Mouse (Mus musculus): ENCODE measurements at regions not wholly inside any gene's neighbourhood (a gene's known extent, or its start where the extent isn't known, plus 50 kb on each side); places are given as distances from the start of the nearest gene placed in this dataset.
A peak's percentile ranks its signal among the peaks of the same experiment; 100 is the strongest.

DNA sequence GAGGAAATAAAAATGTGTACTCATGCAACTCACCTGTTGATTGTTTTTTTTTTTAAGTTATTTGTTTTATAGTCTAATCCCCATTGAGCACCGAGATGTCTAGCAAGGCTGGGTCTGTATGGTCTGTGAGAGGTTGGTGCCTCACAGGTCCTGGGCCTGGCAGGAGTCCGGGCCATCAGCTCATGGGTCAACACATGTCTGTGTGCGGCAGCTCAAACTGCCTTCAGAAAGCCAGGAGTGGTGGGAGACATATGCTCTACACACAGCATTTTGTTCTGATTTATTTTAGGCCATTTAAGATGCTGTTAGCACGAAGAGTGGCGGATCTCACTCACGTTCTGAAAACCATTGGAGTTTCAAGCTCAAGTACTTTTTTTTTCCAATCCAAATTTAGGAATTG, 74.6 kb upstream of the Wnt7b start:
- DNase-seq (ENCODE audit: low spot score) (no peak), ATAC-seq (ENCODE audit: low FRiP score, low TSS enrichment) (no peak)
- Histone ChIP-seq H3K27me3 (ENCODE audit: control insufficient read depth, insufficient read depth, low read length) (no peaks in the 10 kb centered on the region), H3K9ac (ENCODE audit: low read length) (0 out of 2 replicates have a peak overlapping the region, but pooled peaks have one; percentile 38), H3K9me3 (ENCODE audit: control insufficient read depth, low read length) (no peaks in the 10 kb centered on the region), H3K4me1 (replicated peaks; ENCODE audit: control insufficient read depth, insufficient read depth) (peaks cover 6% of the 10 kb centered on the region; the same call in 1 of the 2 replicates), H3K4me2 (replicated peaks; ENCODE audit: low read depth) (no peak overlapping the region), H3K27ac (replicated peaks) (no peak overlapping the region), H3K36me3 (ENCODE audit: control insufficient read depth, insufficient read depth, low read length) (peaks cover 5% of the 10 kb centered on the region; the same call in 1 of the 2 replicates), H3K4me3 (ENCODE audit: low read depth, low read length) (no peak overlapping the region)
- no peak for TF ChIP-seq CTCF (IDR thresholded peaks at IDR 0.05; ENCODE audit: low read depth)
- no peak for TF ChIP-seq EP300 (optimal IDR thresholded peaks at IDR 0.05)
- 78% methylated on average over 6 of the region's 6 CpGs for WGBS

DNA sequence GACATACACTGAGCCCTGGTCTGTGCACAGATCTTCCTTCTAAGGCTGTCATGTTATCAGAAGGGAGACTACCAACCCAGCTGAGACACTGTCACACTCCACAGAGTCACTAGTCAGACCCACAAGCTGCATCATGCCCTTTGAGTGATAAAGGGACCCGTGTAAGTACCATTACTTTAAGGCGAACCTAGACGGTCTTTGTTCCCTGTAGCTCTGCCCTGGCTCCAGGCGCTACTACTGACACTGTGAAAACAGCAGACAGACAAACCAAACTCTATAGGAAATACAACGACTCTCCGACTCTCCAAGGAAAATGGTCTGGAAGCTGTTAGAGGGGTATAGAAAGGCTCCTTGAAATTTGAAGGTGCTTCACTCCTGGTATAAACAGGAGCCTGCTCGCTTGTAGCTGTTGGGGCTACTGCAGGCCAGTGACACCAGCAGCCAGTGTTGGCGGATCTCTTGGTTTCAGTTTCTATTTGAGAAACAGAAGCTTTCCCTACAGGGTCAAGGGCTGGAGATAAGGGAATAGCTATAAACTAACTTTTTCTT, 75.2 kb upstream of the Wnt7b start:
- no peak overlapping the region; the same call in 1 of the 2 replicates for H3K4me2 ChIP-seq (replicated peaks; ENCODE audit: low read depth)
- H3K36me3 ChIP-seq (ENCODE audit: control insufficient read depth, insufficient read depth, low read length) = peaks cover 5% of the 10 kb centered on the region; the same call in 1 of the 2 replicates
- H3K9me3 ChIP-seq (ENCODE audit: control insufficient read depth, low read length) = no peaks in the 10 kb centered on the region
- H3K4me1 ChIP-seq (replicated peaks; ENCODE audit: control insufficient read depth, insufficient read depth) = peaks cover 6% of the 10 kb centered on the region; the same call in 1 of the 2 replicates
- no peak for TF ChIP-seq EP300 (optimal IDR thresholded peaks at IDR 0.05)
- no peak for TF ChIP-seq CTCF (IDR thresholded peaks at IDR 0.05; ENCODE audit: low read depth)
- H3K27ac ChIP-seq (replicated peaks) = peak overlapping the region; percentile 0; the same call in 1 of the 2 replicates
- ATAC-seq (ENCODE audit: low FRiP score, low TSS enrichment) (no peak), DNase-seq (ENCODE audit: low spot score) (no peak)
- 0 out of 2 replicates have a peak overlapping the region, but pooled peaks have one; percentile 38 for H3K9ac ChIP-seq (ENCODE audit: low read length)
- H3K27me3 ChIP-seq (ENCODE audit: control insufficient read depth, insufficient read depth, low read length) = no peaks in the 10 kb centered on the region
- WGBS = 55% methylated on average over 8 of the region's 8 CpGs
- H3K4me3 ChIP-seq (ENCODE audit: low read depth, low read length) = no peak overlapping the region

DNA sequence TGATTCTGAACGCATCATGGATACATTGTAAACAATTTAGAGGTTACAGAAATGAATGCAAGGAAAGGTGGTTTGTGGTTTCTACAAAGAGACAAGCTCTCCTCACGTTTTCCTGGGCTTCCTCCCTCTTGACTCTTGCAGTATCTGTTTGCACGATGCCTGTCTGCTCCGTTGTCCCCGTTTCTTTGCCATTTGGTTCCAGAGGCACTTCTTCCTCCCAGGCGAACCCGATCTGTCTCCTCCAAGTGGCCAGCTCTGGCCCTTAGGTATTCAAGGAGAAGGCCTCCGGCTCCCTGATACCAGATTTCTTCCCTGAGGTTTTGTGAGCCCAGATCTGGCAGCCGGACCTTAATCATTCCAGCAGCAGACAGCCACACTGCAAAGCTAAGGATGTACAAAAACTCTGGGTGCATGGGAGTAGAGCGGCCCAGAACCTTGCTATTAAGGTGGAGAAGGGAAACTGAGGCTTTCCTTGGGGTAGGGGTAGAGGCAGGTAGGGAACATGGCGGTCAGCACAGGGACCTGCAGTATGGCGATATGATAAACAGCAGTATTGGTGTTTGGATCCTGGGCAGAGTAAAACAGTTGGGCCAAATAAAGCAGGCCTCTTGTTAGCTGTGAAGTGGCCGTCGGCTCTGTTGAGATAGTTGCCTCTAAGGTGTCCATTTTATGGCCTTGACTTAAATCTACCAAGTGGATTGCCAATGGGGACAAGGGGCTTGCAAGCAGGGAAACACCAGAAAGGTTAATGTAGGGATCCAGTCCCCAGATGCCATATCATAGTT, 76.0 kb upstream of the Wnt7b start:
- DNase-seq (ENCODE audit: low spot score) = no peak
- TF ChIP-seq EP300 (optimal IDR thresholded peaks at IDR 0.05) (no peak), CTCF (IDR thresholded peaks at IDR 0.05; ENCODE audit: low read depth) (no peak)
- no peak overlapping the region for H3K4me3 ChIP-seq (ENCODE audit: low read depth, low read length)
- no peak overlapping the region for H3K4me2 ChIP-seq (replicated peaks; ENCODE audit: low read depth)
- peaks cover 6% of the 10 kb centered on the region; the same call in 1 of the 2 replicates for H3K4me1 ChIP-seq (replicated peaks; ENCODE audit: control insufficient read depth, insufficient read depth)
- no peak overlapping the region for H3K27ac ChIP-seq (replicated peaks)
- ATAC-seq (ENCODE audit: low FRiP score, low TSS enrichment) = no peak
- H3K27me3 ChIP-seq (ENCODE audit: control insufficient read depth, insufficient read depth, low read length) = no peaks in the 10 kb centered on the region
- peaks cover 5% of the 10 kb centered on the region; the same call in 1 of the 2 replicates for H3K36me3 ChIP-seq (ENCODE audit: control insufficient read depth, insufficient read depth, low read length)
- no peak overlapping the region for H3K9ac ChIP-seq (ENCODE audit: low read length)
- no peaks in the 10 kb centered on the region for H3K9me3 ChIP-seq (ENCODE audit: control insufficient read depth, low read length)
- 80% methylated on average over 14 of the region's 14 CpGs for WGBS

DNA sequence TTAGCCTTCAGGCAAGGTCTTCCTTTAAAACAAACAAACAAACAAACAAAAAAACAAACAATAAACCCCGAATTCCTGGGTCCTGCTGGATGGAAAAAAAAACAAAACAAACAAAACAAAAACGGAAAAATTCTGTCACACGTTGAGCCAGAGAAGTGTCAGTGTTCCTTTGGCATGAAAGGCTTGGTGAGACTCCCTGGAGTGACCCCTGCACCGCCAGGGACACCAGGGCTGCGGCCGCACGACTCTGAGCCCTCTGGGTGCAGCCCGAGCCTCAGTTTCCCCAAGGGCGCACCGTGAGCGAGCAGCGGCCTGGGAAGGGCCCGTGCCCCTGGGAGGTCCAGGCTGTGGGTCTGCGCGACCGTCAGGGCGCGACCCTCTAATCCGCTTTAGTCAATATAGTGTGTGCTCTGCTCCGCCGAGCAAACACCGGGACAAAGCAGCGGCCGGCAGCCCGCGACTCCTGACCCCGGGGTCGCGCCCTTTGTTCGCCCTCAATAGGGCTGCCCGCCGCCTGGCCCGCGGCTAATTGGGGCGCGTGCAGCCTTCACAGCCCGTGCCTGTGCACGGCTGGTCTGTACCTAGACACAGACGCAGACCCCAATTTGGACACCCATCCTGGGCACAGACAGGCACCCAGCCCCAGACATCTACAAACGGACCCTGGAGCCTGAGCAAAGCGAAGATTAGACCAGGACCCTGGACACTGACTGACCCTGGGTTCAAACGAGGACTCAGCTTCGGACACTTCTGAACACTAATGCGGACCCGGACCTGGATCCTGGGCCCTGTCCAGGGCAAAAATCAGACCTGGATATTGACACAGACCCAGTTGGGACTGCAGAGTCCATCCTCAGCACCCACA, 74.0 kb upstream of the Ppara start:
- Histone ChIP-seq H3K4me1 (replicated peaks; ENCODE audit: control insufficient read depth, insufficient read depth) (peaks cover 3% of the 10 kb centered on the region; the same call in 1 of the 2 replicates), H3K9ac (ENCODE audit: low read length) (no peak overlapping the region), H3K9me3 (ENCODE audit: control insufficient read depth, low read length) (no peaks in the 10 kb centered on the region), H3K27me3 (ENCODE audit: control insufficient read depth, insufficient read depth, low read length) (no peaks in the 10 kb centered on the region), H3K4me2 (replicated peaks; ENCODE audit: low read depth) (no peak overlapping the region), H3K4me3 (ENCODE audit: low read depth, low read length) (no peak overlapping the region), H3K27ac (replicated peaks) (no peak overlapping the region), H3K36me3 (ENCODE audit: control insufficient read depth, insufficient read depth, low read length) (peaks cover 5% of the 10 kb centered on the region; the same call in 1 of the 2 replicates)
- WGBS = 37% methylated on average over 45 of the region's 45 CpGs
- ATAC-seq (ENCODE audit: low FRiP score, low TSS enrichment) = peak; percentile 56; the same call in 1 of the 2 replicates
- TF ChIP-seq EP300 (optimal IDR thresholded peaks at IDR 0.05) = no peak
- TF ChIP-seq CTCF (IDR thresholded peaks at IDR 0.05; ENCODE audit: low read depth) = no peak
- DNase-seq (ENCODE audit: low spot score) = no peak

DNA sequence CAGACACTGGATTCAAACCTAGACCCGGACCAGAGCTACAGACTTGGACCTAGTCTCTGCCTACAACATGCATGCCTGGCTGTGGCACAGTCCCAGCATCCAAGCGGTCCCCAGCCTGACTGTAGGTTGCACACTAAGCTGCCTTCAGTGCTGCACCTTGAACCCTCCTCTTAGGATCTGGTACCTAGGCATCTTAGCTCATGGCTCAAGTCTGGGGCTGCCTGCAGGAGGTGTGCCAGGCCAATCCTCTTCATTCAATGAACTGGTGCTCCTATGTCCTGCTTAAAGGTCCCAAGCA, 73.4 kb upstream of the Ppara start:
- H3K36me3 ChIP-seq (ENCODE audit: control insufficient read depth, insufficient read depth, low read length) = peaks cover 5% of the 10 kb centered on the region; the same call in 1 of the 2 replicates
- ATAC-seq (ENCODE audit: low FRiP score, low TSS enrichment) (no peak), DNase-seq (ENCODE audit: low spot score) (no peak)
- no peak overlapping the region for H3K4me2 ChIP-seq (replicated peaks; ENCODE audit: low read depth)
- H3K9me3 ChIP-seq (ENCODE audit: control insufficient read depth, low read length) = no peaks in the 10 kb centered on the region
- H3K27me3 ChIP-seq (ENCODE audit: control insufficient read depth, insufficient read depth, low read length) = no peaks in the 10 kb centered on the region
- WGBS = 70% methylated on average over 2 of the region's 2 CpGs
- TF ChIP-seq CTCF (IDR thresholded peaks at IDR 0.05; ENCODE audit: low read depth) = no peak
- no peak for TF ChIP-seq EP300 (optimal IDR thresholded peaks at IDR 0.05)
- H3K4me3 ChIP-seq (ENCODE audit: low read depth, low read length) = no peak overlapping the region
- H3K4me1 ChIP-seq (replicated peaks; ENCODE audit: control insufficient read depth, insufficient read depth) = no peaks in the 10 kb centered on the region
- H3K27ac ChIP-seq (replicated peaks) = no peak overlapping the region
- no peak overlapping the region for H3K9ac ChIP-seq (ENCODE audit: low read length)
